Mouse (Mus musculus): ENCODE data around the gene Kdm5b. TPM values are rescaled to one million over a fixed set of nuclear protein-coding genes. Genes with fewer than 3 reads are reported as not detected.

Gene Kdm5b
- polyA plus RNA-seq, 1 experiment from 2014 or later, result 84.0 TPM

- 96% methylated on average over 10 of the region's 10 CpGs for WGBS
- no peak for ATAC-seq (replicated peaks; ENCODE audit: insufficient number of reproducible peaks, low FRiP score, low TSS enrichment, low read depth)
- H3K27me3 ChIP-seq (ENCODE audit: control insufficient read depth, insufficient read depth, low read length), result no peaks in the 10 kb centered on the region
- peaks cover 18% of the 10 kb centered on the region for H3K36me3 ChIP-seq (replicated peaks; ENCODE audit: control insufficient read depth, insufficient read depth, low read depth, low read length)
- no peak overlapping the region for H3K4me2 ChIP-seq (ENCODE audit: low read depth, low read length)
- H3K4me3 ChIP-seq (ENCODE audit: low read depth, low read length), result no peak overlapping the region
- DNase-seq (ENCODE audit: low spot score), result no peak
- no peaks in the 10 kb centered on the region for H3K9me3 ChIP-seq (replicated peaks; ENCODE audit: control insufficient read depth, low read length)
- no peak overlapping the region for H3K27ac ChIP-seq (replicated peaks; ENCODE audit: low read depth, low read length)
- H3K4me1 ChIP-seq (ENCODE audit: control insufficient read depth, insufficient read depth, low read length), result no peaks in the 10 kb centered on the region
- H3K9ac ChIP-seq (replicated peaks; ENCODE audit: low read length), result no peak overlapping the region
These were observed 69.5 kb downstream of the Kdm5b start for GRCm38 (mm10) chr1:134629455-134629854.

- Histone ChIP-seq H3K27ac (replicated peaks; ENCODE audit: low read depth, low read length) (no peak overlapping the region), H3K9me3 (replicated peaks; ENCODE audit: control insufficient read depth, low read length) (no peaks in the 10 kb centered on the region), H3K4me2 (ENCODE audit: low read depth, low read length) (no peak overlapping the region), H3K4me3 (ENCODE audit: low read depth, low read length) (no peak overlapping the region), H3K27me3 (ENCODE audit: control insufficient read depth, insufficient read depth, low read length) (no peaks in the 10 kb centered on the region), H3K36me3 (replicated peaks; ENCODE audit: control insufficient read depth, insufficient read depth, low read depth, low read length) (peaks cover 9% of the 10 kb centered on the region), H3K4me1 (ENCODE audit: control insufficient read depth, insufficient read depth, low read length) (no peaks in the 10 kb centered on the region), H3K9ac (replicated peaks; ENCODE audit: low read length) (no peak overlapping the region)
- no peak for DNase-seq (ENCODE audit: low spot score)
- no peak for ATAC-seq (replicated peaks; ENCODE audit: insufficient number of reproducible peaks, low FRiP score, low TSS enrichment, low read depth)
- 83% methylated on average over 7 of the region's 7 CpGs for WGBS
These were observed 74.3 kb downstream of the Kdm5b start for GRCm38 (mm10) chr1:134634296-134634695.

DNA sequence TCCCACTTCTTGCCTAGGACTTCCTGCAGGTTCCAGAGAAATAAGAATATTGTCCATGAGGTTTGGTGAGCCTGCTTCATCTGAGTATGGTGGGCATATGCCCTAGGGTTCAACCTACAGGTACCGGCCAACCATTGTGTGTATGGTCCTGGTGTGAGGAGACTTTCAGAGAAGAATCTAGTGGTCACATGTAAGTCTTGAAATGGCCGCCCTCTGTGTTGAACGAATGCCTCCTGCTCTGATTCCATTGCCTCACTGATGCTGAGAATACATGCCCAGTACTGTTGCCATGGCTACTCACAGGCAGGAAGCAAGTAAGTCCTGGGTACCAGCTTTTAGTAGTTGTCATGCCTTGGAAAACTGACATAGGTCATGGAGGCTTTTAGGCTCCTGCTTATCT lies 76.3 kb downstream of the Kdm5b start:
- Histone ChIP-seq H3K4me3 (ENCODE audit: low read depth, low read length) (no peak overlapping the region), H3K27ac (replicated peaks; ENCODE audit: low read depth, low read length) (no peak overlapping the region), H3K9me3 (replicated peaks; ENCODE audit: control insufficient read depth, low read length) (no peaks in the 10 kb centered on the region), H3K27me3 (ENCODE audit: control insufficient read depth, insufficient read depth, low read length) (no peaks in the 10 kb centered on the region), H3K9ac (replicated peaks; ENCODE audit: low read length) (no peak overlapping the region), H3K4me1 (ENCODE audit: control insufficient read depth, insufficient read depth, low read length) (no peaks in the 10 kb centered on the region), H3K4me2 (ENCODE audit: low read depth, low read length) (no peak overlapping the region), H3K36me3 (replicated peaks; ENCODE audit: control insufficient read depth, insufficient read depth, low read depth, low read length) (peaks cover 9% of the 10 kb centered on the region)
- ATAC-seq (replicated peaks; ENCODE audit: insufficient number of reproducible peaks, low FRiP score, low TSS enrichment, low read depth) (0 out of 2 replicates have a peak, but pooled peaks have one; percentile 2), DNase-seq (ENCODE audit: low spot score) (no peak)
- WGBS, result 79% methylated on average over 3 of the region's 3 CpGs

GRCm38 (mm10) chr1:134636684-134637083 lies 76.7 kb downstream of the Kdm5b start:
- no peak for ATAC-seq (replicated peaks; ENCODE audit: insufficient number of reproducible peaks, low FRiP score, low TSS enrichment, low read depth)

GRCm38 (mm10) chr1:134638041-134638440 lies 78.1 kb downstream of the Kdm5b start:
- no peak for ATAC-seq (replicated peaks; ENCODE audit: insufficient number of reproducible peaks, low FRiP score, low TSS enrichment, low read depth)
- WGBS, result 33% methylated on average over 3 of the region's 3 CpGs
- H3K9ac ChIP-seq (replicated peaks; ENCODE audit: low read length), result no peak overlapping the region

More at GRCm38 (mm10) chr1:134636684-134637083, 76.7 kb downstream of the Kdm5b start:
- Histone ChIP-seq H3K36me3 (replicated peaks; ENCODE audit: control insufficient read depth, insufficient read depth, low read depth, low read length) (peaks cover 9% of the 10 kb centered on the region), H3K9me3 (replicated peaks; ENCODE audit: control insufficient read depth, low read length) (no peaks in the 10 kb centered on the region), H3K27me3 (ENCODE audit: control insufficient read depth, insufficient read depth, low read length) (no peaks in the 10 kb centered on the region), H3K4me3 (ENCODE audit: low read depth, low read length) (no peak overlapping the region), H3K4me1 (ENCODE audit: control insufficient read depth, insufficient read depth, low read length) (no peaks in the 10 kb centered on the region; the same call in 1 of the 2 replicates), H3K27ac (replicated peaks; ENCODE audit: low read depth, low read length) (no peak overlapping the region), H3K9ac (replicated peaks; ENCODE audit: low read length) (no peak overlapping the region), H3K4me2 (ENCODE audit: low read depth, low read length) (no peak overlapping the region)
- DNase-seq (ENCODE audit: low spot score), result peak; percentile 57
- 7% methylated on average over 3 of the region's 3 CpGs for WGBS

DNA sequence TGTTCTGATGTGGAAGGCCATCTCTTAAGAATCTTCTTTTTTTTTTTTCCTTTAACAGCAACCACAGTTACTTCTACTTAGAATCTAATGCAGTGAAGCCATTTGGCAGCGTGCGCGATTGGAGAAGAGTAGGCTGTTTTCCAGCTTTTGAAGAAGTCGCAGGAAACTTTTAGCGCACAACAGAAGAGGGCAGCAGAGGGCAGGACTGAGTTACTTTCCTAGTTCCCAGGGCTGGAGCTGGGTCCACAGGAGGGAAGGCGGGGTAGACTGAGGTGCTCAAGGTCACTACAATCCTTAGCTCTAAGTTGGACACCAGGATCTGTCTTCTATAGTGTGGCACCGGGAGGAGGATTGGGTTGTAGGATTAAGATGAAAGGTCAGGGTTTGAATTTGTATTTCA lies 78.6 kb downstream of the Kdm5b start:
- no peak for ATAC-seq (replicated peaks; ENCODE audit: insufficient number of reproducible peaks, low FRiP score, low TSS enrichment, low read depth)
- no peaks in the 10 kb centered on the region for H3K27me3 ChIP-seq (ENCODE audit: control insufficient read depth, insufficient read depth, low read length)
- no peak overlapping the region for H3K4me3 ChIP-seq (ENCODE audit: low read depth, low read length)
- no peak overlapping the region for H3K27ac ChIP-seq (replicated peaks; ENCODE audit: low read depth, low read length)
- DNase-seq (ENCODE audit: low spot score), result peak; percentile 60
- no peaks in the 10 kb centered on the region; the same call in 1 of the 2 replicates for H3K4me1 ChIP-seq (ENCODE audit: control insufficient read depth, insufficient read depth, low read length)
- no peaks in the 10 kb centered on the region for H3K9me3 ChIP-seq (replicated peaks; ENCODE audit: control insufficient read depth, low read length)
- WGBS, result 40% methylated on average over 7 of the region's 7 CpGs
- peaks cover under 1% of the 10 kb centered on the region for H3K36me3 ChIP-seq (replicated peaks; ENCODE audit: control insufficient read depth, insufficient read depth, low read depth, low read length)
- no peak overlapping the region for H3K9ac ChIP-seq (replicated peaks; ENCODE audit: low read length)
- H3K4me2 ChIP-seq (ENCODE audit: low read depth, low read length), result no peak overlapping the region

More at GRCm38 (mm10) chr1:134638041-134638440, 78.1 kb downstream of the Kdm5b start:
- Histone ChIP-seq H3K36me3 (replicated peaks; ENCODE audit: control insufficient read depth, insufficient read depth, low read depth, low read length) (peaks cover 4% of the 10 kb centered on the region), H3K9me3 (replicated peaks; ENCODE audit: control insufficient read depth, low read length) (no peaks in the 10 kb centered on the region), H3K4me3 (ENCODE audit: low read depth, low read length) (no peak overlapping the region), H3K4me1 (ENCODE audit: control insufficient read depth, insufficient read depth, low read length) (no peaks in the 10 kb centered on the region; the same call in 1 of the 2 replicates), H3K4me2 (ENCODE audit: low read depth, low read length) (no peak overlapping the region), H3K27me3 (ENCODE audit: control insufficient read depth, insufficient read depth, low read length) (no peaks in the 10 kb centered on the region), H3K27ac (replicated peaks; ENCODE audit: low read depth, low read length) (no peak overlapping the region)
- no peak for DNase-seq (ENCODE audit: low spot score)

GRCm38 (mm10) chr1:134639460-134639859 lies 79.5 kb downstream of the Kdm5b start:
- no peak overlapping the region for H3K4me3 ChIP-seq (ENCODE audit: low read depth, low read length)
- WGBS, result 81% methylated on average over 6 of the region's 6 CpGs
- peaks cover 3% of the 10 kb centered on the region; the same call in 1 of the 2 replicates for H3K27me3 ChIP-seq (ENCODE audit: control insufficient read depth, insufficient read depth, low read length)
- no peak for ATAC-seq (replicated peaks; ENCODE audit: insufficient number of reproducible peaks, low FRiP score, low TSS enrichment, low read depth)
- no peaks in the 10 kb centered on the region for H3K9me3 ChIP-seq (replicated peaks; ENCODE audit: control insufficient read depth, low read length)
- no peak overlapping the region for H3K4me2 ChIP-seq (ENCODE audit: low read depth, low read length)
- H3K9ac ChIP-seq (replicated peaks; ENCODE audit: low read length), result no peak overlapping the region
- H3K27ac ChIP-seq (replicated peaks; ENCODE audit: low read depth, low read length), result no peak overlapping the region
- no peak for DNase-seq (ENCODE audit: low spot score)
- H3K36me3 ChIP-seq (replicated peaks; ENCODE audit: control insufficient read depth, insufficient read depth, low read depth, low read length), result no peaks in the 10 kb centered on the region; the same call in 1 of the 2 replicates
- no peaks in the 10 kb centered on the region; the same call in 1 of the 2 replicates for H3K4me1 ChIP-seq (ENCODE audit: control insufficient read depth, insufficient read depth, low read length)

- peak; percentile 53 for DNase-seq (ENCODE audit: low spot score)
- 25% methylated on average over 3 of the region's 3 CpGs for WGBS
- Histone ChIP-seq H3K9ac (replicated peaks; ENCODE audit: low read length) (no peak overlapping the region), H3K9me3 (replicated peaks; ENCODE audit: control insufficient read depth, low read length) (no peaks in the 10 kb centered on the region), H3K27ac (replicated peaks; ENCODE audit: low read depth, low read length) (no peak overlapping the region), H3K4me3 (ENCODE audit: low read depth, low read length) (no peak overlapping the region), H3K27me3 (ENCODE audit: control insufficient read depth, insufficient read depth, low read length) (peaks cover 22% of the 10 kb centered on the region), H3K36me3 (replicated peaks; ENCODE audit: control insufficient read depth, insufficient read depth, low read depth, low read length) (no peaks in the 10 kb centered on the region), H3K4me1 (ENCODE audit: control insufficient read depth, insufficient read depth, low read length) (peaks cover 6% of the 10 kb centered on the region), H3K4me2 (ENCODE audit: low read depth, low read length) (no peak overlapping the region)
- 0 out of 2 replicates have a peak, but pooled peaks have one; percentile 26 for ATAC-seq (replicated peaks; ENCODE audit: insufficient number of reproducible peaks, low FRiP score, low TSS enrichment, low read depth)
These were observed 81.5 kb downstream of the Kdm5b start for GRCm38 (mm10) chr1:134641507-134641906.
